Mouse (Mus musculus) spleen, adult 2 months (tissue): ENCODE results near the gene Slc46a2. TPM values are rescaled to one million over a fixed set of nuclear protein-coding genes. Genes with fewer than 3 reads are reported as not detected.

Experiments
- DNase-seq, 2 experiments: peaks; one replicate each; pipeline versions ENCODE4 v3.0.0 to v3.0.0-alpha.2; 2012 to 2021; ENCODE audit warnings: low spot score in 2 of 2, low read depth in 1 of 2
- H3K27ac ChIP-seq: fragments of 200-500 bp; 2 replicates; pipeline ENCODE4 v1.5.1; 2012; ENCODE audit warnings: low read length, inconsistent platforms; ENCODE audit not compliant: insufficient read depth
- H3K27me3 ChIP-seq: fragments of 200-500 bp; 2 replicates; pipeline ENCODE4 v1.6.1; 2012; ENCODE audit warnings: mild to moderate bottlenecking, moderate library complexity, low read length, inconsistent platforms; ENCODE audit not compliant: control insufficient read depth, insufficient read depth
- H3K36me3 ChIP-seq: fragments of 200-500 bp; 2 replicates; pipeline ENCODE4 v1.6.1; 2012; ENCODE audit warnings: mild to moderate bottlenecking, low read length, inconsistent platforms; ENCODE audit not compliant: control insufficient read depth, insufficient read depth
- H3K4me1 ChIP-seq: fragments of 200-500 bp; 2 replicates; pipeline ENCODE4 v1.6.1; 2011; ENCODE audit warnings: inconsistent platforms; ENCODE audit not compliant: control insufficient read depth, insufficient read depth, insufficient read length
- H3K4me3 ChIP-seq: fragments of 200-500 bp; 2 replicates; pipeline ENCODE4 v1.5.1; 2011; ENCODE audit warnings: mild to moderate bottlenecking, inconsistent platforms; ENCODE audit not compliant: insufficient read depth, insufficient read length; ENCODE audit errors: extremely low read depth
- CTCF ChIP-seq: fragments of 200-500 bp; IDR thresholded peaks from 2 replicates; pipeline ENCODE4 v1.5.1; 2011; ENCODE audit warnings: mild to moderate bottlenecking, inconsistent platforms; ENCODE audit not compliant: insufficient read depth, insufficient read length, insufficient replicate concordance; ENCODE audit errors: extremely low read depth
- POLR2A ChIP-seq: fragments of 200-500 bp; IDR thresholded peaks from 2 replicates; pipeline ENCODE4 v1.6.1; 2011; ENCODE audit warnings: low read depth, low read length, inconsistent platforms
- WGBS: fragments of 180-500 bp; shearing (Covaris S2); methylation state at CpG from one replicate; pipeline ENCODE4 v1.1.7; 2018; 5-methylcytosine and 5-hydroxymethylcytosine counted together
- polyA plus RNA-seq: library from polyadenylated mRNA; depleted of rRNA; stranded (reverse); fragments of >200 nt; gene quantifications from 2 replicates; pipeline ENCODE4 v1.2.3, GENCODE M21; 2012

The Slc46a2 gene
- polyA plus RNA-seq, 1 experiment = not detected

GRCm38 (mm10) chr4:59927666-59928065, 12.8 kb upstream of the Slc46a2 start:
- Histone ChIP-seq H3K36me3 (no peaks in the 10 kb centered on the region), H3K4me3 (no peak overlapping the region), H3K4me1 (peaks cover 8% of the 10 kb centered on the region), H3K27ac (no peak overlapping the region), H3K27me3 (no peaks in the 10 kb centered on the region)
- TF ChIP-seq CTCF (no peak), POLR2A (no peak)
- DNase-seq = no peak
- WGBS = 90% methylated on average over 3 of the region's 3 CpGs

- H3K27me3 ChIP-seq = no peaks in the 10 kb centered on the region
- H3K4me3 ChIP-seq = no peak overlapping the region
- H3K4me1 ChIP-seq = peaks cover 8% of the 10 kb centered on the region
- no peaks in the 10 kb centered on the region for H3K36me3 ChIP-seq
- DNase-seq = peak; percentile 34 to 40
- H3K27ac ChIP-seq = no peak overlapping the region
- WGBS = 49% methylated on average over 9 of the region's 9 CpGs
- no peak for TF ChIP-seq CTCF
- TF ChIP-seq POLR2A = no peak
Measured at GRCm38 (mm10) chr4:59925082-59925481, 10.2 kb upstream of the Slc46a2 start.

- Histone ChIP-seq H3K4me3 (no peak overlapping the region), H3K27ac (no peak overlapping the region), H3K4me1 (no peaks in the 10 kb centered on the region), H3K27me3 (no peaks in the 10 kb centered on the region), H3K36me3 (no peaks in the 10 kb centered on the region)
- DNase-seq = no peak
- TF ChIP-seq POLR2A = no peak
- TF ChIP-seq CTCF = no peak
- whole genome bisulfite sequencing = 96% methylated on average over 3 of the region's 3 CpGs
Measured at GRCm38 (mm10) chr4:59917966-59918365, 3.1 kb upstream of the Slc46a2 start.

GRCm38 (mm10) chr4:59908785-59909184, 6.1 kb downstream of the Slc46a2 start:
- 96% methylated on average over 2 of the region's 2 CpGs for WGBS
- no peak for DNase-seq
- no peaks in the 10 kb centered on the region for H3K27me3 ChIP-seq
- no peak overlapping the region for H3K27ac ChIP-seq
- H3K36me3 ChIP-seq = peaks cover under 1% of the 10 kb centered on the region
- no peak for TF ChIP-seq CTCF
- no peak for TF ChIP-seq POLR2A
- H3K4me1 ChIP-seq = no peaks in the 10 kb centered on the region
- H3K4me3 ChIP-seq = no peak overlapping the region

DNA sequence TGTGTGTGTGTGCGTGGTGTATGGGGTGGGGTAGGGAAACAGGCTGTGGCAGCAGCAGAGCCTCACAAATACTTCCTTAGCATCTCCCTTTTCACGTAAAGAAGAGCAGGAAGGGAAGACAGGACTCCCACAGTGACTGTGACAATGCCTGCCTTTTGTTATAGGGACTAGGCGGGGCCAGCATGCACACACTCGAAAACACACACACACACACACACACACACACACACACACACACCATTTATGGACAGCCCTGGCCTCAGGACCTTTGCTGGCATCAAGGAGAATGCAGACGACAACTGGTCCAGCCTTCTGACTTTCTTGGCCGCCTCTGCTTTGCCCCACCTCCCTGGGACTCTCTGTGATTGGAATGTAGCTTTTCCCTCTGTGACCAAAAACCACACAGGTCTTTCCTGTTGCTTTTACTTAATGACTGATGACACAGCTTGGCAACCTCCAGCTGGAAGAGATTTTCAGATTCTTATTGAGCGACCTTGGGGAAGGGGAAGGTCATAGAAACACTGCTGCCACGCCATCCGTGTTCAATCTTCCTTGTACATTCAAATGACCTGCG, 7.1 kb downstream of the Slc46a2 start:
- Histone ChIP-seq H3K4me3 (no peak overlapping the region), H3K4me1 (no peaks in the 10 kb centered on the region), H3K27ac (no peak overlapping the region), H3K27me3 (no peaks in the 10 kb centered on the region), H3K36me3 (peaks cover 2% of the 10 kb centered on the region)
- no peak for DNase-seq
- 65% methylated on average over 10 of the region's 10 CpGs for WGBS
- TF ChIP-seq POLR2A (no peak), CTCF (no peak)

DNA sequence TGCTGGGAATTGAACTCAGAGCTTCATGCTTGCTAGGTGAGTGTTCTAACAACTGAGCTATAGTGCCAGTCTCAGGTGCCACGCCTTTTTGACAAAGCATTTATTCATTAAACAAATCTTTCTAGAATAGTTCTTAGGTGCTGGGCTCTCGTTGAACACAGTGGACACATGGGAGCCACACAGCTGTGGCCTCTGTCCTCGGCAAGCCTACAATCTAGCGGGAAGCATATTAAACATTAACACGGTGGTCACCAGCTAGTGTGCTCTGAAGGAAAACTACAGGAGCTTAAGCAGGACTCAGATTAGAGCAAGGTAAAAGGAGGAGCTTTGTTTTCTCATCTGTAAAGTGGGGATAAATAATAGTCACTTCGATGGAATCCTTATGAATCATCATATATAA, 7.8 kb downstream of the Slc46a2 start:
- no peak overlapping the region for H3K27ac ChIP-seq

DNA sequence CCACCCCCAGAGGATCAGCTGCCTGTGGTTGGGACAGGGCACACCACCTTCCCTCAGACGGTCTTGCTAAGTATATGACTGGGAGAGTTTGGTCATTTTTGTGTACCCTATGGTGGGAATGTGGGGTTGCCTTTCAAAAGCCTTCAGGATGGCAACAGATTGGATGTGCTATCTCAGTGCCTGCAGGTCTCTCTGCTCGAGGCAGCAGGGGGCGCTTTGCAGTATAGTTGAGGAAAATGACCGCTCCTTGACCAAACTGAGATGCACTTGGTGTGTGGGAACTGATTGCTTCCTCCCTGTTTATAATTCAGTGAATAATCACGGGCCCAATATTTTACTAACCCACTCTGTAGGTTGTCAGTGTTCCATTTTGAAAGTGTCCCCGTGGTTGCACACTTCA, 12.3 kb downstream of the Slc46a2 start:
- 79% methylated on average over 6 of the region's 6 CpGs for WGBS
- H3K27ac ChIP-seq = no peak overlapping the region
- peaks cover 24% of the 10 kb centered on the region for H3K36me3 ChIP-seq
- H3K4me1 ChIP-seq = no peaks in the 10 kb centered on the region
- H3K27me3 ChIP-seq = no peaks in the 10 kb centered on the region
- TF ChIP-seq CTCF (peak; percentile 17; the same call in 1 of the 2 replicates), POLR2A (no peak)
- peak in 1 of 2 experiments; percentile 18 for DNase-seq
- no peak overlapping the region for H3K4me3 ChIP-seq

More for the DNA sequence above, 7.8 kb downstream of the Slc46a2 start:
- Histone ChIP-seq H3K4me3 (no peak overlapping the region), H3K27me3 (no peaks in the 10 kb centered on the region), H3K4me1 (no peaks in the 10 kb centered on the region), H3K36me3 (peaks cover 2% of the 10 kb centered on the region)
- DNase-seq = no peak
- TF ChIP-seq CTCF = no peak
- TF ChIP-seq POLR2A = no peak
- WGBS = 90% methylated on average over 6 of the region's 6 CpGs

DNA sequence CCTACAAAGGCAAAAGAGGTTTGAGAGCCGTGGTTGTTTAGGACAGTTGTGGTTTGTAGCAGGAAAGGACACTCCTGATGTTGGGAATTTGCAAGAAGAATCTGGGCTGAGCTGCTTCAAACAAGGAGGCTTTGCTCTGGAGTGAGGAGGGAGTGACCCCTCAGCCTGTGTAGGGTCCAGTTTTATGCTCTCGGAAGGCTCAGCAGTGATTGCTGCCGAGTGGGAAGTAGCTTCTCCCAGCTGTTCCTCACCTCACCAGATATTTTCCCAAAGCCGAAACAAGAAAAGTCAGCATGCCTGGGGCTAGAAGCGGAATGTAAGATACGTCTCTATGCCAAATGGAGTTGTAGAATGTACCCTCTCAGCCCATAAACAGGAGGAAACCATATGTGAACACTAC, 13.0 kb downstream of the Slc46a2 start:
- no peaks in the 10 kb centered on the region for H3K27me3 ChIP-seq
- no peak overlapping the region for H3K4me3 ChIP-seq
- peaks cover 30% of the 10 kb centered on the region for H3K36me3 ChIP-seq
- no peak for DNase-seq
- WGBS = 91% methylated on average over 6 of the region's 6 CpGs
- no peak for TF ChIP-seq CTCF
- TF ChIP-seq POLR2A = no peak
- H3K27ac ChIP-seq = no peak overlapping the region
- H3K4me1 ChIP-seq = no peaks in the 10 kb centered on the region
